16 mouse cellular contexts compared by ENCODE assay signal in genomic region chr17:66809786-66810185, GRCm38 (mm10).
DNase-seq lines count a peak whose midpoint lies in the region.
"Had no signal": no experiment of that assay in that cellular context is flagged by ENCODE, and none has a peak within 500 bp of the region (broad histone marks: within the 10 kb centered on the region; RNA-seq: fewer than 3 reads in every experiment).

No protein-coding gene starts in this region.

- H3K27me3 ChIP-seq in heart, embryonic 10.5 days (ENCODE audit: insufficient read depth, poor library complexity, severe bottlenecking), result no peaks in the 10 kb centered on the region
- H3K27me3 ChIP-seq: CH12.LX; embryonic facial prominence, embryonic 12.5 days; heart, embryonic 15.5 days had no signal

- 78% methylated on average over 5 of the region's 5 CpGs for WGBS in heart, embryonic 10.5 days

- H3K27ac ChIP-seq in heart, embryonic 10.5 days, result no peak overlapping the region
- H3K27ac ChIP-seq: embryonic facial prominence, embryonic 12.5 days; forebrain, embryonic 12.5 days; heart, embryonic 15.5 days; hindbrain, embryonic 12.5 days had no signal

- no peak overlapping the region for H3K4me3 ChIP-seq in heart, embryonic 10.5 days
- H3K4me3 ChIP-seq: embryonic facial prominence, embryonic 12.5 days; forebrain, embryonic 12.5 days; heart, embryonic 15.5 days; hindbrain, embryonic 12.5 days had no signal

- intact Hi-C loops in heart, postnatal 14 days (cut with DNase I), result no loop called here

- DNase-seq in adrenal gland, postnatal 14 days, result peak; percentile 32
- no peak for DNase-seq in adrenal gland, postnatal 25 days
- peak; percentile 17 to 22 for DNase-seq in heart, postnatal 14 days
- DNase-seq in heart, embryonic 10.5 days (ENCODE audit: low spot score), result no peak
- peak; percentile 11 for DNase-seq in lung, postnatal 25 days (ENCODE audit: low spot score)
- no peak for DNase-seq in lung, postnatal 14 days
- DNase-seq in fibroblast of lung, adult 2 months (ENCODE audit: low read depth), result peak; percentile 81
- DNase-seq: cerebellum, adult 11-12 months; cerebellum, adult 9-10 months; cerebellum, postnatal 25 days; gastrocnemius, postnatal 25 days had no signal

- no peaks in the 10 kb centered on the region for H3K9me3 ChIP-seq in heart, embryonic 10.5 days
- H3K9me3 ChIP-seq: embryonic facial prominence, embryonic 12.5 days; forebrain, embryonic 12.5 days; heart, embryonic 15.5 days; hindbrain, embryonic 12.5 days had no signal

- no peaks in the 10 kb centered on the region for H3K36me3 ChIP-seq in heart, embryonic 10.5 days
- H3K36me3 ChIP-seq: embryonic facial prominence, embryonic 12.5 days; forebrain, embryonic 12.5 days; heart, embryonic 15.5 days; hindbrain, embryonic 12.5 days had no signal

- H3K4me1 ChIP-seq in heart, embryonic 10.5 days, result no peaks in the 10 kb centered on the region
- H3K4me1 ChIP-seq: embryonic facial prominence, embryonic 12.5 days; forebrain, embryonic 12.5 days; heart, embryonic 15.5 days had no signal

Comparison
In these comparisons a context has a peak if more than half of its experiments do, and no peak if none do; other contexts are left out.
1. DNase-seq: peak in adrenal gland, postnatal 14 days (single experiment), heart, postnatal 14 days (2 of 2), lung, postnatal 25 days (single experiment) and fibroblast of lung, adult 2 months (single experiment); none in adrenal gland, postnatal 25 days (single experiment), heart, embryonic 10.5 days (single experiment) and lung, postnatal 14 days (single experiment).